Mouse (Mus musculus) heart, adult 2 months (tissue): ENCODE measurements around the gene Cnga1. TPM values are rescaled to one million over a fixed set of nuclear protein-coding genes. Genes with fewer than 3 reads are reported as not detected.

Experiments used
- DNase-seq, 2 experiments: peaks; one replicate each; pipeline ENCODE4 v3.0.0; 2021
- H3K27ac ChIP-seq: fragments of 200-600 bp; 2 replicates; pipeline ENCODE4 v1.8.1; 2022
- H3K27me3 ChIP-seq: fragments of 200-500 bp; 2 replicates; pipeline ENCODE4 v1.6.1; 2012; ENCODE audit warnings: mild to moderate bottlenecking, low read length, inconsistent platforms, mixed read lengths; ENCODE audit not compliant: control insufficient read depth, insufficient read depth
- H3K36me3 ChIP-seq: fragments of 200-500 bp; 2 replicates; pipeline ENCODE4 v1.6.1; 2012; ENCODE audit warnings: low read length, inconsistent platforms; ENCODE audit not compliant: control insufficient read depth, insufficient read depth
- H3K4me1 ChIP-seq: fragments of 200-500 bp; 2 replicates; pipeline ENCODE4 v1.6.1; 2011; ENCODE audit warnings: low read length; ENCODE audit not compliant: control insufficient read depth, insufficient read depth
- H3K4me3 ChIP-seq: fragments of 200-600 bp; 2 replicates; pipeline ENCODE4 v1.8.1; 2022
- H3K79me2 ChIP-seq: fragments of 200-500 bp; replicated peaks from 2 replicates; pipeline ENCODE4 v1.6.1; 2012; ENCODE audit warnings: mild to moderate bottlenecking, inconsistent platforms, low read length, moderate library complexity, mixed read lengths; ENCODE audit not compliant: control insufficient read depth, insufficient read depth
- H3K9ac ChIP-seq: fragments of 200-500 bp; 2 replicates; pipeline ENCODE4 v1.6.1; 2012; ENCODE audit warnings: low read depth, mild to moderate bottlenecking, control low read depth, inconsistent platforms, low read length, mixed read lengths
- CTCF ChIP-seq: fragments of 200-600 bp; IDR thresholded peaks from 2 replicates; pipeline ENCODE4 v1.8.1; 2022; ENCODE audit warnings: antibody characterized with exemption, mild to moderate bottlenecking, moderate library complexity
- EP300 ChIP-seq: fragments of 200-500 bp; IDR thresholded peaks from 2 replicates; pipeline ENCODE4 v1.6.1; 2011; ENCODE audit warnings: low read depth, low read length, control low read depth; ENCODE audit not compliant: insufficient read depth
- POLR2A ChIP-seq: fragments of 200-500 bp; IDR thresholded peaks from 2 replicates; pipeline ENCODE4 v1.6.1; 2011; ENCODE audit warnings: mild to moderate bottlenecking, low read depth, low read length, control low read depth; ENCODE audit not compliant: insufficient read depth
- WGBS: fragments of 180-500 bp; shearing (Covaris S2); methylation state at CpG from one replicate; pipeline ENCODE4 v1.1.7; 2018; 5-methylcytosine and 5-hydroxymethylcytosine counted together
- intact Hi-C: fragments of 180-260 bp; cut with DNase I; formaldehyde crosslinking; loops from one replicate; pipeline ENCODE4 v1.15.1; 2025
- polyA plus RNA-seq: library from polyadenylated mRNA; depleted of rRNA; stranded (reverse); fragments of >200 nt; gene quantifications from 2 replicates; pipeline ENCODE4 v1.2.3, GENCODE M21; 2012
- total RNA-seq, 2 experiments: library from RNA; stranded (reverse); gene quantifications; 2 replicates each; pipeline ENCODE4 v1.2.3; 2021

Cnga1 gene
- total and polyA plus RNA-seq, 3 experiments: not detected

DNA sequence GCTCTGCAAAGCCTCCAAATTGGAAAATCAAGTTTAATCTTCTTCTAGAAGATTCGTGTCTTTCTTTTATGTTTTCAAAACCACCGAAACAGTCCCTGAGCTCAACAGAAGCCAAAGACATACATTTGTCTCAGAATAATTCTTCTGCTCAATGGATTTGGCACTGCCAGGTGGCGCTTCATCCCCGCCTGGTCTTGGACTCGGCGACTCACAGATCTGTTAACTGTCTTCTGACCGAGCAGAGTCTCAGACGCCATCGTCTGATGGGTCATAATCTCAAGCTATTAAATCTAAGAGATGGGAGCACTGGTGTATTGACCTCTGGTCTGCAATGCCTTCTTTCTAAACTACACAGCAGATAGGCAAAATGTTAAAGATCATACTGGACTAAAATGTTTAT is 24.3 kb upstream of the Cnga1 start:
- no peak overlapping the region for H3K9ac ChIP-seq
- no peak for DNase-seq
- no peak overlapping the region for H3K4me3 ChIP-seq
- H3K79me2 ChIP-seq: no peaks in the 10 kb centered on the region
- no peaks in the 10 kb centered on the region for H3K36me3 ChIP-seq
- H3K4me1 ChIP-seq: no peaks in the 10 kb centered on the region
- 84% methylated on average over 9 of the region's 9 CpGs for WGBS
- no peaks in the 10 kb centered on the region for H3K27me3 ChIP-seq
- intact Hi-C loops: loop anchor here (5.0 to 10.0 kb wide), 2 partner anchors 44 to 406 kb away; no protein-coding TSS in a partner anchor
- no peak for TF ChIP-seq CTCF
- no peak for TF ChIP-seq POLR2A
- no peak for TF ChIP-seq EP300
- H3K27ac ChIP-seq: no peak overlapping the region

DNA sequence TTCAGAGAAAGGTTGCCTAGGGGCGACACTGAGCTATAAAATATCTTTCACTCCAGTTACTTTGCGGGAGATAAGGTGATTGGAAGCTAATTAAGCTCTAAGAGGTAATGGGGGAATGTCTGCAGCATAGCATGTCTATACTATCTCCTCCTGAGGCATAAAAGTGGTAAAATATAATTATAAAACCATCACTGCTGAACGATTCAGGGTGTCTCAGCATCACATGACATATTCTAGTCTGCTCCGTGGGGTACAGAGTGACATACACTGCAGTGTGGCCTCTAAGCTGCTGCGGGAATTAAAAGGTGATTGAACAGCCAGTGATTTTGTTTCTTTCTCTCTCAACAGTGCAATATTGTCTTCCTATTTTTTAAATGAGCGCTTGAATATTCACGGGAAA is 22.4 kb upstream of the Cnga1 start:
- Histone ChIP-seq H3K9ac (no peak overlapping the region), H3K4me1 (no peaks in the 10 kb centered on the region), H3K79me2 (no peaks in the 10 kb centered on the region), H3K27ac (no peak overlapping the region), H3K4me3 (no peak overlapping the region), H3K36me3 (no peaks in the 10 kb centered on the region), H3K27me3 (no peaks in the 10 kb centered on the region)
- 82% methylated on average over 7 of the region's 7 CpGs for WGBS
- no peak for DNase-seq
- intact Hi-C loops: loop anchor here (5.0 to 10.0 kb wide), 2 partner anchors 46 to 408 kb away; no protein-coding TSS in a partner anchor
- no peak for TF ChIP-seq EP300
- no peak for TF ChIP-seq POLR2A
- no peak for TF ChIP-seq CTCF

GRCm38 (mm10) chr5:72665281-72665680 is 21.2 kb upstream of the Cnga1 start:
- no peaks in the 10 kb centered on the region for H3K4me1 ChIP-seq
- no peak overlapping the region for H3K9ac ChIP-seq
- intact Hi-C loops: loop anchor here (5.0 to 10.0 kb wide), 2 partner anchors 47 to 410 kb away; no protein-coding TSS in a partner anchor
- H3K27me3 ChIP-seq: no peaks in the 10 kb centered on the region
- WGBS: 22% methylated on average over 5 of the region's 5 CpGs
- H3K27ac ChIP-seq: no peak overlapping the region
- no peaks in the 10 kb centered on the region for H3K79me2 ChIP-seq
- no peak overlapping the region for H3K4me3 ChIP-seq
- no peak for TF ChIP-seq POLR2A
- TF ChIP-seq CTCF: peak; percentile 99
- no peaks in the 10 kb centered on the region for H3K36me3 ChIP-seq
- DNase-seq: peak; percentile 20 to 55

DNA sequence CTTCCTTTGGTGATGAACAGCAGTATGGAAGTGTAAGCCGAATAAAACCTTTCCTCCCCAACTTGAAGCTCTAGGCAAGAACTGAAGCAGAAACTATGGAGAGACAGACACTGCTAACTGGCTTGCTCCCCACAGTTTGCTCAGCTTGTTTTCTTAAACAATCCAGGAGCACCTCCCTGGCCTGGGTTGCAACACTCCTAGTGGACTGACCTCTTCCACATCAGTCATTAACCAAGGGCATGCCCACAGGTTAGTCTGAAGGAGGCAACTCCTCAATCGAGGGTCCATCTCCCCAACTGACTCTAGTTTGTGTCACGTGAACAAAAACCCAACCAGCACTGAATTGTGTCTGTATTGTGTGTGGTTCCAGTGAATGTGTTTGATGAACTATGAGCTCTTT is 20.8 kb upstream of the Cnga1 start:
- H3K79me2 ChIP-seq: no peaks in the 10 kb centered on the region
- no peaks in the 10 kb centered on the region for H3K4me1 ChIP-seq
- H3K36me3 ChIP-seq: no peaks in the 10 kb centered on the region
- no peak overlapping the region for H3K27ac ChIP-seq
- H3K27me3 ChIP-seq: no peaks in the 10 kb centered on the region
- no peak overlapping the region for H3K4me3 ChIP-seq
- no peak for DNase-seq
- no peak overlapping the region for H3K9ac ChIP-seq
- WGBS: 55% methylated on average over 3 of the region's 3 CpGs
- TF ChIP-seq EP300 (no peak), POLR2A (no peak), CTCF (no peak)
- intact Hi-C loops: loop anchor here (5.0 to 10.0 kb wide), 2 partner anchors 47 to 410 kb away; no protein-coding TSS in a partner anchor

- Histone ChIP-seq H3K36me3 (no peaks in the 10 kb centered on the region), H3K9ac (no peak overlapping the region), H3K79me2 (no peaks in the 10 kb centered on the region), H3K4me3 (no peak overlapping the region), H3K4me1 (no peaks in the 10 kb centered on the region), H3K27ac (no peak overlapping the region), H3K27me3 (no peaks in the 10 kb centered on the region)
- intact Hi-C loops: loop anchor here (10.0 kb wide), 1 partner anchor 411 kb away; no protein-coding TSS in a partner anchor
- DNase-seq: no peak
- 86% methylated on average over 5 of the region's 5 CpGs for WGBS
- TF ChIP-seq POLR2A: no peak
- TF ChIP-seq EP300: no peak
- no peak for TF ChIP-seq CTCF
These were observed 20.1 kb upstream of the Cnga1 start for GRCm38 (mm10) chr5:72664126-72664525.

DNA sequence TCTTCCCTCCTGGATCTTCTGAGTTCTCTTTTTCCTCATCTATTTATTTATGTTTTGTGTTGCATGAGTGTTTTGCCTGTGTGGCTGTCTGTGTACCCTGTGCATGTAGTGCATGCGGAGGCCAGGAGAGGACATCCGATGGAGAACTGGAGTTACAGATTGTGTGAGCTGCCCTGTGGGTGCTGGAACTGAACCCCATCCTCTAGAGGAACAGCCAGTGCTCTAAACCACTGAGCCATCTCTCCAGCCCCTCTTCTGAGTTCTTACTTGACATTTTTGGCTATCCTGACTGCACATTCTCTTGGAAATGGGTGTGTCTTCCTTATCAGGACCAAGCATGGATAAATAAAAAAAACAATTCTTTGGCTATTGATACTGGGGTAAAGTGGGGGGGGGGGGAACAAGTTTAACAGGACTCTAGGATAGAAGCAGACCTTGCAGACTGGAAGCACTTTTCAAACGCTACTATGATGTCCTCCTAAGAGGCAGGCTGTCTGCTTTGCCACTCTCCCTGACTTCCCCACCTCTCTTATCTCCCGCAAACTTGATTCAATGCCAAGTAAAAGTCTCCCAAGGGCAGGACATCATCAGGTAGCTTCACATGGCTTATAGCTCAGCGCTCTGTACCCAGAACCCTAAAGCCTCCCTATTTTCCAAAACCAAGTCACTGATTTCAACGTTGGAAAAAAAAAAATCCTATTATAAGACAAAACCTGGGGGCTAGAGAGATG is 17.1 kb upstream of the Cnga1 start:
- no peak overlapping the region for H3K27ac ChIP-seq
- no peaks in the 10 kb centered on the region for H3K36me3 ChIP-seq
- no peak overlapping the region for H3K4me3 ChIP-seq
- intact Hi-C loops: loop anchor here (10.0 kb wide), 1 partner anchor 414 kb away; no protein-coding TSS in a partner anchor
- H3K79me2 ChIP-seq: no peaks in the 10 kb centered on the region
- 42% methylated on average over 6 of the region's 6 CpGs for WGBS
- TF ChIP-seq POLR2A: no peak
- no peak for TF ChIP-seq EP300
- no peak for TF ChIP-seq CTCF
- no peaks in the 10 kb centered on the region for H3K4me1 ChIP-seq
- no peak overlapping the region for H3K9ac ChIP-seq
- H3K27me3 ChIP-seq: no peaks in the 10 kb centered on the region
- DNase-seq: no peak
